Mouse (Mus musculus) liver, postnatal 0 days (tissue): ENCODE measurements at regions not wholly inside any gene's neighbourhood (a gene's known extent, or its start where the extent isn't known, plus 50 kb on each side); places are given as distances from the start of the nearest gene placed in this dataset.

Experiments used
- CTCF ChIP-seq: sonication (generic); IDR thresholded peaks from 2 replicates; pipeline ENCODE4 v1.5.1; 2016; ENCODE audit warnings: antibody characterized with exemption, low read depth
- EP300 ChIP-seq: IDR thresholded peaks from 2 replicates; pipeline ENCODE4 v1.6.1; 2016; ENCODE audit warnings: antibody characterized with exemption, low read depth, mild to moderate bottlenecking

DNA sequence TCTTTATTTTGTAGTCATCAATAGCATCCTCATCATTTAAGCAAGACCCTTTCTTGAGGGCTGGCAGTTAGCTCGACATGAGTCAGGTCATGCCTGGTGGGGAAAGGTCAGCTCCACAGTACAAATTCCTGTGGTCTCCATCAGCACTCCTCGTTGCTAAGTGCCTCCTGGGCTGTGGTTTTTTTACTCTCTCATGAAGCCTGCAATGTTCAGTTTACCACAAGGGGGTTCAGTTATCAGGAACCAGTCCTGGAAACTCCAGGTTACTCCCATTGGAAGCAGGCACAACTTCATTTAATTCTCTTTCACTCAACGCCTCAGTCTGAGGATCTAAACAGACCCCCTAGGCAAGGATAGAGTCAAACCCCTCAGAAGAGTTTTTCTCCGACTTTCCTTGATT is 520.8 kb downstream of the Cps1 start:
- TF ChIP-seq CTCF = no peak
- TF ChIP-seq EP300 = no peak
